In the genomic region with DNA sequence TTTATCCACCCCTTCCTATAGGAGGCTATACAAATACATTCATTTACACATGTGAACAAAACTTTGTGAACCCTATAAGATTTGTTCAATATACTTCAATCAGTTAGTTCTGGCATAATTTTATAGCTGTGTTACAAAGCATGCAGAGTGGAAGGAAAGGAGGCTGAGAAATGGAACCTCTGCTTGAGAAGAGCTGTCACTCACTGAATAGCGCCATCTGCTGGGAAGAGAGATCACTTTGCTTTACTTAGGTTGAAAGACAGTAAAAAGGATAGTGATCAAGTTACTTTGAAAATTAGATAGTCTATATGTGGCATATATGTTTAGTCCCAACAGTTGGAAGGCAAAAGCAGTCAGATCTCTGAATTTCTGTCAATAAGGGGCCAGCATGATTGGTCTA, we compare ENCODE assay signal across 7 mouse cellular contexts.
DNase-seq lines count a peak whose midpoint lies in the region; ATAC-seq and TF ChIP-seq lines count a peak whose summit lies in the region.

No protein-coding gene starts in this region.

- DNase-seq in kidney, postnatal 14 days, result peak; percentile 27
- no peak for DNase-seq in kidney, adult 11 months
- DNase-seq in Muller cell, postnatal 12 days (ENCODE audit: inconsistent ontology term), result peak; percentile 18
- peak; percentile 25 for DNase-seq in c-Kit-positive CD71-negative TER-119-negative erythroid progenitor cells, embryonic 14.5 days (ENCODE audit: low read depth)
- DNase-seq in layer of hippocampus, adult 2 months (ENCODE audit: low spot score in 2 of 2), result peak in 1 of 2 experiments; percentile 51
- peak; percentile 85 for DNase-seq in midbrain, postnatal 0 days (ENCODE audit: low spot score)
- no peak for DNase-seq in spleen, postnatal 36 days (ENCODE audit: low spot score in 2 of 2)

- no peaks in the 10 kb centered on the region for H3K9me3 ChIP-seq in midbrain, postnatal 0 days (ENCODE audit: low read length)

- no peak for ATAC-seq in midbrain, postnatal 0 days (ENCODE audit: low FRiP score)

- H3K27ac ChIP-seq in layer of hippocampus, adult 2 months, result no peak overlapping the region
- no peak overlapping the region for H3K27ac ChIP-seq in midbrain, postnatal 0 days (ENCODE audit: low read depth, low read length)

- H3K9ac ChIP-seq in midbrain, postnatal 0 days (replicated peaks; ENCODE audit: low read length, poor library complexity, severe bottlenecking), result no peak overlapping the region

- WGBS in midbrain, postnatal 0 days, result 27% methylated on average over 1 of the region's 1 CpGs

- no peaks in the 10 kb centered on the region for H3K4me1 ChIP-seq in midbrain, postnatal 0 days (ENCODE audit: insufficient read depth, low read length)

- no peaks in the 10 kb centered on the region for H3K27me3 ChIP-seq in midbrain, postnatal 0 days (ENCODE audit: insufficient read depth, low read length)

- TF ChIP-seq CTCF in layer of hippocampus, adult 2 months (conservative IDR thresholded peaks at IDR 0.05), result peak; percentile 86
- TF ChIP-seq CTCF in midbrain, postnatal 0 days (IDR thresholded peaks at IDR 0.05), result peak; percentile 79

- H3K4me3 ChIP-seq in layer of hippocampus, adult 2 months, result no peak overlapping the region
- H3K4me3 ChIP-seq in midbrain, postnatal 0 days (ENCODE audit: low read depth, low read length), result no peak overlapping the region

- no peak overlapping the region for H3K4me2 ChIP-seq in midbrain, postnatal 0 days (ENCODE audit: low read depth, low read length, poor library complexity, severe bottlenecking)

- H3K36me3 ChIP-seq in midbrain, postnatal 0 days (ENCODE audit: insufficient read depth, low read length), result no peaks in the 10 kb centered on the region

Comparison
In these comparisons a context has a peak if more than half of its experiments do, and no peak if none do; other contexts are left out.
1. DNase-seq: peak in kidney, postnatal 14 days (single experiment), Muller cell, postnatal 12 days (single experiment), c-Kit-positive CD71-negative TER-119-negative erythroid progenitor cells, embryonic 14.5 days (single experiment) and midbrain, postnatal 0 days (single experiment); none in kidney, adult 11 months (single experiment) and spleen, postnatal 36 days (0 of 2).